Mouse (Mus musculus) limb, embryonic 14.5 days (tissue): ENCODE measurements around the gene Tax1bp1. TPM values are rescaled to one million over a fixed set of nuclear protein-coding genes. Genes with fewer than 3 reads are reported as not detected.
A peak's percentile ranks its signal among the peaks of the same experiment; 100 is the strongest.

Experiments used
- ATAC-seq: fragments of 200-750 bp; cut with Nextera tagmentation; 2 replicates; pipeline ENCODE4 v1.8.0; 2017; ENCODE audit warnings: low read depth, moderate number of reproducible peaks, moderate TSS enrichment; ENCODE audit not compliant: low FRiP score
- DNase-seq: peaks from one replicate; pipeline ENCODE4 v3.0.0-alpha.2; 2015; ENCODE audit warnings: low spot score
- H3K27ac ChIP-seq: fragments of 300-500 bp; sonication (generic); replicated peaks from 2 replicates; pipeline ENCODE4 v1.5.1; 2014; ENCODE audit warnings: low read depth, mild to moderate bottlenecking, low read length, moderate library complexity, mixed read lengths
- H3K27me3 ChIP-seq: fragments of 300-500 bp; sonication (generic); 2 replicates; pipeline ENCODE4 v1.6.1; 2014; ENCODE audit warnings: low read length, mixed read lengths; ENCODE audit not compliant: control insufficient read depth, insufficient read depth
- H3K36me3 ChIP-seq: fragments of 300-500 bp; sonication (generic); 2 replicates; pipeline ENCODE4 v1.6.1; 2014; ENCODE audit warnings: mild to moderate bottlenecking, low read length, moderate library complexity, mixed read lengths; ENCODE audit not compliant: control insufficient read depth, insufficient read depth
- H3K4me1 ChIP-seq: fragments of 300-500 bp; sonication (generic); 2 replicates; pipeline ENCODE4 v1.6.1; 2014; ENCODE audit warnings: antibody characterized with exemption, low read length, mixed read lengths; ENCODE audit not compliant: control insufficient read depth, insufficient read depth
- H3K4me2 ChIP-seq: fragments of 300-500 bp; sonication (generic); replicated peaks from 2 replicates; pipeline ENCODE4 v1.6.1; 2014; ENCODE audit warnings: low read depth, mild to moderate bottlenecking, low read length, moderate library complexity; ENCODE audit not compliant: severe bottlenecking
- H3K4me3 ChIP-seq: fragments of 300-500 bp; sonication (generic); replicated peaks from 2 replicates; pipeline ENCODE4 v1.5.1; 2014; ENCODE audit warnings: low read length
- H3K9ac ChIP-seq: fragments of 300-500 bp; sonication (generic); 2 replicates; pipeline ENCODE4 v1.6.1; 2014; ENCODE audit warnings: mild to moderate bottlenecking, low read depth, low read length, moderate library complexity; ENCODE audit not compliant: severe bottlenecking
- H3K9me3 ChIP-seq: fragments of 300-500 bp; sonication (generic); 2 replicates; pipeline ENCODE4 v1.6.1; 2016; ENCODE audit warnings: low read length; ENCODE audit not compliant: control insufficient read depth
- POLR2A ChIP-seq: fragments of 200-500 bp; IDR thresholded peaks from 2 replicates; pipeline ENCODE4 v1.8.0; 2012; ENCODE audit warnings: inconsistent platforms, mild to moderate bottlenecking, moderate library complexity, borderline replicate concordance; ENCODE audit not compliant: insufficient read depth, insufficient read length; ENCODE audit errors: extremely low read depth
- WGBS: fragments of 180-500 bp; shearing (Covaris S2); extraction: QIAGEN DNeasy Blood & Tissue Kit; methylation state at CpG from one replicate; pipeline ENCODE4 v1.1.7; 2014; 5-methylcytosine and 5-hydroxymethylcytosine counted together
- polyA plus RNA-seq, 2 experiments: library from polyadenylated mRNA; depleted of rRNA in 1 of 2; stranded (reverse) in 1 of 2; unstranded in 1 of 2; fragments of >200 nt; fragmentation: Nextera tagmentation in 1 of 2; extraction: Ambion mirVana in 1 of 2; gene quantifications; 2 replicates each; pipeline versions ENCODE4 v1.2.1 to v1.2.3; 2012 to 2014

The Tax1bp1 gene
- polyA plus RNA-seq, 2 experiments = 53.9 to 137 TPM

DNA sequence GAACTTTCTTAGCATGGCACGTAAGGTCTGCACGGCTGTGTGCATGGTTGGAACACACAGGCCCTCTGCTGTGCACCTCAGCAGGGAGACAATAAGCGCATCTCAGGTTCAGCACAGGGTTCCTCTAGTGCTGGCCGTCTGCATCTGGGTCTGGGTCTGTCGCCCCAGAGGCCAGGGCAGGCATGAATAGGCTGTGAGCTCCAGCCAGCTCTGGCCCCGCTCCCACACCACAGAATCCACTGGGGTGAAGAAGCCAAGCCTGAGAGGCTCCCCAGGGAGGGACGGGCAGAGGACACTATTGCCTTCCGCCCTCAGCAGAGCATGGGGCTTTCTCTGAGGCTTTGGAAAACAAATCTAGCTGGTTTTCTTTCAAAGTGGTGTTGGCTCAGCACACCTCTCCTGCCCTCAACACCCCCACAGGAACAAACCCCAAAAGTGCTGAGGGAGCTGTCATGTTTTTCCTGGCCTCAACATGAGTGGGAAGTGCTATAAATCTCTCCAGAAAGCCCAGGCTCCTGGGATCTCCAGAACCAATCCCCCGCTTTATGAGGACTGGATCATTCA lies 82.6 kb downstream of the Tax1bp1 start:
- Histone ChIP-seq H3K27me3 (no peaks in the 10 kb centered on the region), H3K27ac (peak overlapping the region; percentile 49), H3K36me3 (no peaks in the 10 kb centered on the region), H3K4me3 (no peak overlapping the region), H3K9me3 (no peaks in the 10 kb centered on the region), H3K4me1 (peaks cover 44% of the 10 kb centered on the region), H3K9ac (no peak overlapping the region), H3K4me2 (peak overlapping the region; percentile 31)
- ATAC-seq = peak; percentile 39; the same call in 1 of the 2 replicates
- WGBS = 50% methylated on average over 9 of the region's 9 CpGs
- no peak for DNase-seq
- no peak for TF ChIP-seq POLR2A

DNA sequence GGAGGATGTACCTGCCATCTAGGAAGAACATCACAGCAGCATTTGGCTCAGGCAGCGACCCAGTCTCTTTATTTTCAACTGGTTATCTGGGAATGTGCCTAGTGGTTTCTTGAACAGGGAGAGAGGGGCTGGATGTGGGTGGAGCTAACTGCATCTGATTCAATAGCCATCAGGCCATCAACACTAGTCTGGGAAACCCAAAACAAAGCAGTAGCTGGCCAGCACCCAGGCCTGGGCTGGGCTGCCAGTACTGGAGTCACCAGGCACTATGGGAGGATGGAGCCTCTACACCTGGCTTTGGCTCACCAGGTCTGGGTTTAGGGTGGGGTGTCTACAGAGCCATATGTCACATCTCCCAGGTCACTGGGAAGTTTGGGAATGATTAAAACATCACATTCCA lies 83.2 kb downstream of the Tax1bp1 start:
- no peak overlapping the region for H3K9ac ChIP-seq
- H3K27ac ChIP-seq = peak overlapping the region; percentile 49; the same call in 1 of the 2 replicates
- peaks cover 48% of the 10 kb centered on the region for H3K4me1 ChIP-seq
- no peaks in the 10 kb centered on the region for H3K9me3 ChIP-seq
- H3K4me2 ChIP-seq = no peak overlapping the region
- no peaks in the 10 kb centered on the region for H3K27me3 ChIP-seq
- H3K4me3 ChIP-seq = no peak overlapping the region
- no peak for TF ChIP-seq POLR2A
- H3K36me3 ChIP-seq = no peaks in the 10 kb centered on the region
- 33% methylated on average over 1 of the region's 1 CpGs for WGBS
- no peak for DNase-seq
- no peak for ATAC-seq

DNA sequence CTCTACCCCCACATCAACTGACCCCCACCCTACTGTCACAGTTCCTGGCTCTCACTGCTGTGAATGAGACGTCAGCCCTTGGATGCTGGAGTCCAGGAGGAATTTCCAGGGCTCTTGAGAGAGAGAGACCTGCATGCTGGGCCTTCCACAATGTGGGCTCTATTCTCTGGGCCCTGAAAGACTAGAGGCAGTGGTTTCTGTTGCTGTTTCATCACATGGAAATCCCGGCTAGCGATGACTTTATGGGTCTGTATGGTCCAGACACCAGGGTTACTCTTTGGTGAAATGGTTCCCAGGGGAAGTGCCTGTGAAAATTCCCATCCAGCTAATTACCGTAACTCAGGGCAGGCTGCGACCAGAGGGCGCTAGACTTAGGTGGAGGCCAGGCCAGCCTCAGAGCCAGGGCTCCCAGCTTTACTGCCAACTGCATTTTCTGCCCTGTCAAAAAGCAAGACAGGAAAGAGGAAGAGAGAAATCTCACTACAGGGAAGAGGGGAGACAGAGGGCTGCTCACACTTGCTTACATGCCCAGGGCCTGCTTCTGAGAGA lies 83.8 kb downstream of the Tax1bp1 start:
- 17% methylated on average over 6 of the region's 6 CpGs for WGBS
- ATAC-seq (no peak), DNase-seq (peak; percentile 39)
- peak overlapping the region; percentile 49 for H3K27ac ChIP-seq
- no peak overlapping the region for H3K4me2 ChIP-seq
- no peak overlapping the region for H3K4me3 ChIP-seq
- peaks cover 55% of the 10 kb centered on the region for H3K4me1 ChIP-seq
- no peak for TF ChIP-seq POLR2A
- no peaks in the 10 kb centered on the region for H3K36me3 ChIP-seq
- no peak overlapping the region for H3K9ac ChIP-seq
- no peaks in the 10 kb centered on the region for H3K9me3 ChIP-seq
- H3K27me3 ChIP-seq = no peaks in the 10 kb centered on the region

DNA sequence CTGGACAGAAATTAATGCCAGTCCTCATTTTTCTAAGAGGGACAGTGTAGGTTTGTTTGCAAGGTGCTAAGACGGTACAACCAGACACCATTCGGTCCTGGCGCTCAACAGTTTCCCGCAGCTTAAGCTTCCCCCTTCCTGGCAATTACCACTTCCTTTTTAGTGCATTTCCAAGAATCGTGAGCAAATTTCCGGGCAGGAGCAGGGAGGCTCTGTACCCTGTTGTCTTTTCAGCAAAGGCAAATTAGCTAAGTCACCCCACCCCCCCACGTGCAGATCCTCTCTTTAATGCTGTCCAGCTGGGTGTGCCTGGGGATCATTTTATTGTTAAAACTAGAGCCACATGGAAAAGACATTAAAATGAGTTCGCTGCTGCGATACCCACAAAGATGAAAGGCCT lies 88.7 kb downstream of the Tax1bp1 start:
- WGBS = 5% methylated on average over 9 of the region's 9 CpGs
- 0 out of 2 replicates have a peak, but pooled peaks have one; percentile 4 for ATAC-seq
- Histone ChIP-seq H3K4me2 (0 out of 2 replicates have a peak overlapping the region, but pooled peaks have one; percentile 8), H3K9ac (no peak overlapping the region), H3K4me3 (no peak overlapping the region), H3K27ac (peak overlapping the region; percentile 48), H3K9me3 (no peaks in the 10 kb centered on the region), H3K4me1 (peaks cover 47% of the 10 kb centered on the region), H3K27me3 (no peaks in the 10 kb centered on the region), H3K36me3 (no peaks in the 10 kb centered on the region)
- DNase-seq = peak; percentile 53
- TF ChIP-seq POLR2A = no peak

DNA sequence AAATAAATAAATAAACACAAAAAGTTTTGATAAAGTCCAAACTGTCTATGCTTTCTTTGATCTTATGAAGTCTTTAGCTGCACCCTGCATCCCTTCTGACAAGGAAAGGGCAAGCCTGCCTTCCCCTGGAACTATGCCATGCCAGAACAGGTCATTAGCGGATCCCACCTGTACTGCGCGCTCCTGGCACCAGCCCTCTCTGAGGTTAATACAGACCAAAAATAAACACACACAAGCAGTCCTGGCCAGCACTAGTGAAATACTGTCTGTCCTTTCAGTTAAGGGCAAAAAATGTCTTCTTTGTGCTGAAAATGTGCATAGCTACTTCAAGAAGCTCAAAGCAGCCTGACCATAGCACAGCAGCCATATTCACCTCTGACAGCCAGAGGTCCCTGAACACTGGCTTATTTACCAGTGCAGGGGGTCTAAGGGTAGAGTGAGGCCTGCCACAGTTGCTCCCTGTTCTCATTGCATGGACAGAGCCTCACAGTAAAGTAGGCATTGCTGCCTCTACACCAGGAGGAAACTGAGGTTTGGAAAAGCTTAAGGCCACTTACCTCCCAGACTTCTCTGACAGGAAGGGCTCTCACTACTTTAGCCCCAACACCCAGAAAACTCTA lies 91.8 kb downstream of the Tax1bp1 start:
- DNase-seq = no peak
- ATAC-seq = peak; percentile 42; the same call in 1 of the 2 replicates
- TF ChIP-seq POLR2A = no peak
- Histone ChIP-seq H3K9me3 (no peaks in the 10 kb centered on the region), H3K27ac (0 out of 2 replicates have a peak overlapping the region, but pooled peaks have one; percentile 48), H3K9ac (no peak overlapping the region), H3K4me2 (no peak overlapping the region), H3K4me1 (peaks cover 36% of the 10 kb centered on the region), H3K36me3 (no peaks in the 10 kb centered on the region), H3K4me3 (no peak overlapping the region), H3K27me3 (no peaks in the 10 kb centered on the region)
- WGBS = 61% methylated on average over 3 of the region's 3 CpGs

Other genes with a start within 250 kb of the Tax1bp1 start
- gene Hibadh, start 73.3 kb upstream of the Tax1bp1 start, polyA plus RNA-seq (2012; rRNA removed) = 47.6 and 49.2 TPM in 2 replicates
- 55.5 and 56.0 TPM in 2 replicates for gene Hibadh, start 73.3 kb upstream of the Tax1bp1 start, polyA plus RNA-seq (2014; fragmentation: Nextera tagmentation; extraction: Ambion mirVana)